In genomic region chr2:181457831-181458230, GRCm38 (mm10) we compare ENCODE assay signal across 7 mouse cellular contexts. TPM values are rescaled to one million over a fixed set of nuclear protein-coding genes. Genes with fewer than 3 reads are reported as not detected.
A peak's percentile ranks its signal among the peaks of the same experiment; 100 is the strongest.
DNase-seq lines count a peak whose midpoint lies in the region; ATAC-seq lines count a peak whose summit lies in the region.

No protein-coding gene starts in this region.

- peak overlapping the region; percentile 95 for H3K4me2 ChIP-seq in lung, embryonic 16.5 days (ENCODE audit: low read depth, low read length)
- H3K4me2 ChIP-seq in embryonic facial prominence, embryonic 14.5 days (ENCODE audit: low read depth, low read length): peak overlapping the region; percentile 100
- peak overlapping the region; percentile 98 for H3K4me2 ChIP-seq in hindbrain, embryonic 15.5 days

- peaks cover 5% of the 10 kb centered on the region for H3K27me3 ChIP-seq in lung, embryonic 16.5 days (ENCODE audit: control insufficient read depth, insufficient read depth, low read depth, low read length)
- H3K27me3 ChIP-seq in embryonic facial prominence, embryonic 14.5 days (replicated peaks; ENCODE audit: control insufficient read depth, insufficient read depth, low read length): peaks cover 44% of the 10 kb centered on the region
- H3K27me3 ChIP-seq in hindbrain, embryonic 15.5 days: no peaks in the 10 kb centered on the region; the same call in 1 of the 2 replicates

- no peaks in the 10 kb centered on the region for H3K36me3 ChIP-seq in lung, embryonic 16.5 days (ENCODE audit: control insufficient read depth, insufficient read depth, low read length)
- no peaks in the 10 kb centered on the region for H3K36me3 ChIP-seq in embryonic facial prominence, embryonic 14.5 days (ENCODE audit: control insufficient read depth, insufficient read depth, low read length)
- no peaks in the 10 kb centered on the region for H3K36me3 ChIP-seq in hindbrain, embryonic 15.5 days

- H3K27ac ChIP-seq in lung, embryonic 16.5 days (ENCODE audit: low read length): no peak overlapping the region
- H3K27ac ChIP-seq in embryonic facial prominence, embryonic 14.5 days (replicated peaks; ENCODE audit: low read depth, low read length): no peak overlapping the region
- no peak overlapping the region for H3K27ac ChIP-seq in hindbrain, embryonic 15.5 days (replicated peaks)

- peak overlapping the region; percentile 88 for H3K4me3 ChIP-seq in lung, embryonic 16.5 days (ENCODE audit: low read length)
- peak overlapping the region; percentile 81 for H3K4me3 ChIP-seq in embryonic facial prominence, embryonic 14.5 days (ENCODE audit: low read depth, low read length)
- H3K4me3 ChIP-seq in hindbrain, embryonic 15.5 days: peak overlapping the region; percentile 81

- WGBS in lung, embryonic 16.5 days: 3% methylated on average over 15 of the region's 15 CpGs
- 3% methylated on average over 15 of the region's 15 CpGs for WGBS in embryonic facial prominence, embryonic 14.5 days
- WGBS in hindbrain, embryonic 15.5 days: 2% methylated on average over 15 of the region's 15 CpGs

- H3K9me3 ChIP-seq in lung, embryonic 16.5 days (ENCODE audit: control insufficient read depth, low read length): no peaks in the 10 kb centered on the region
- no peaks in the 10 kb centered on the region for H3K9me3 ChIP-seq in embryonic facial prominence, embryonic 14.5 days (ENCODE audit: control insufficient read depth, low read length)
- H3K9me3 ChIP-seq in hindbrain, embryonic 15.5 days: no peaks in the 10 kb centered on the region

- H3K4me1 ChIP-seq in lung, embryonic 16.5 days (replicated peaks; ENCODE audit: control insufficient read depth, insufficient read depth, low read length): peaks cover 18% of the 10 kb centered on the region
- 0 out of 2 replicates have a peak, but pooled peaks cover 3% of the 10 kb centered on the region for H3K4me1 ChIP-seq in embryonic facial prominence, embryonic 14.5 days (ENCODE audit: control insufficient read depth, insufficient read depth, low read length)
- peaks cover 33% of the 10 kb centered on the region for H3K4me1 ChIP-seq in hindbrain, embryonic 15.5 days (replicated peaks)

- no peak for DNase-seq in lung, postnatal 25 days (ENCODE audit: low spot score)
- no peak for DNase-seq in embryonic facial prominence, embryonic 14.5 days (ENCODE audit: low spot score)
- peak; percentile 19 for DNase-seq in lung, postnatal 10 days
- no peak for DNase-seq in ovary, postnatal 36 days (ENCODE audit: low spot score)
- no peak for DNase-seq in MN1 (ENCODE audit: low spot score)

- H3K9ac ChIP-seq in lung, embryonic 16.5 days (ENCODE audit: low read length): peak overlapping the region; percentile 80
- H3K9ac ChIP-seq in embryonic facial prominence, embryonic 14.5 days (ENCODE audit: low read depth, low read length): no peak overlapping the region
- peak overlapping the region; percentile 84 for H3K9ac ChIP-seq in hindbrain, embryonic 15.5 days

- ATAC-seq in lung, embryonic 16.5 days (ENCODE audit: low read depth): no peak
- ATAC-seq in embryonic facial prominence, embryonic 14.5 days (ENCODE audit: low read depth): no peak
- ATAC-seq in hindbrain, embryonic 15.5 days (ENCODE audit: low FRiP score, low read depth): no peak

RNA-seq across cellular contexts. Expression of gene Zbtb46, which starts 1.4 kb away (rescaled TPM):
- polyA plus RNA-seq in lung, embryonic 16.5 days (2015; fragmentation: Nextera tagmentation; extraction: Ambion mirVana): 15.2 and 15.4 TPM in 2 replicates
- 5.7 and 5.9 TPM in 2 replicates for polyA plus RNA-seq in embryonic facial prominence, embryonic 14.5 days (2014; fragmentation: Nextera tagmentation; extraction: Ambion mirVana)
- polyA plus RNA-seq in hindbrain, embryonic 15.5 days (2015; fragmentation: Nextera tagmentation; extraction: Ambion mirVana): 21.4 and 21.6 TPM in 2 replicates

RNA-seq across cellular contexts. Expression of gene Abhd16b, which starts 35.2 kb away (rescaled TPM):
- 0.14 and 0.35 TPM in 2 replicates for polyA plus RNA-seq in lung, embryonic 16.5 days (2015; fragmentation: Nextera tagmentation; extraction: Ambion mirVana)
- polyA plus RNA-seq in embryonic facial prominence, embryonic 14.5 days (2014; fragmentation: Nextera tagmentation; extraction: Ambion mirVana): 0.21 and 0.22 TPM in 2 replicates
- polyA plus RNA-seq in hindbrain, embryonic 15.5 days (2015; fragmentation: Nextera tagmentation; extraction: Ambion mirVana): 0.17 TPM in 1 of 2 replicates, not detected in the other

RNA-seq across cellular contexts. Expression of gene Tpd52l2, which starts 39.1 kb away (rescaled TPM):
- polyA plus RNA-seq in lung, embryonic 16.5 days (2015; fragmentation: Nextera tagmentation; extraction: Ambion mirVana): 167 and 169 TPM in 2 replicates
- polyA plus RNA-seq in embryonic facial prominence, embryonic 14.5 days (2014; fragmentation: Nextera tagmentation; extraction: Ambion mirVana): 159 and 164 TPM in 2 replicates
- 117 and 118 TPM in 2 replicates for polyA plus RNA-seq in hindbrain, embryonic 15.5 days (2015; fragmentation: Nextera tagmentation; extraction: Ambion mirVana)
